Mouse (Mus musculus) intestine, postnatal 0 days (tissue): Measurements from ENCODE around the gene U2af1l4. TPM values are rescaled to one million over a fixed set of nuclear protein-coding genes. Genes with fewer than 3 reads are reported as not detected.

Experiments
- ATAC-seq: fragments of 200-750 bp; cut with Nextera tagmentation; 2 replicates; pipeline ENCODE4 v1.8.0; 2017; ENCODE audit warnings: mild to moderate bottlenecking, moderate TSS enrichment, moderate library complexity
- H3K27ac ChIP-seq: fragments of 300-500 bp; sonication (generic); 2 replicates; pipeline ENCODE4 v1.5.1; 2014; ENCODE audit warnings: mild to moderate bottlenecking, low read depth, low read length, moderate library complexity
- H3K27me3 ChIP-seq: fragments of 300-500 bp; sonication (generic); replicated peaks from 2 replicates; pipeline ENCODE4 v1.6.1; 2014; ENCODE audit warnings: low read length, mixed read lengths; ENCODE audit not compliant: control insufficient read depth, insufficient read depth
- H3K36me3 ChIP-seq: fragments of 300-500 bp; sonication (generic); 2 replicates; pipeline ENCODE4 v1.6.1; 2014; ENCODE audit warnings: mild to moderate bottlenecking, moderate library complexity; ENCODE audit not compliant: control insufficient read depth, insufficient read depth
- H3K4me1 ChIP-seq: fragments of 300-500 bp; sonication (generic); replicated peaks from 2 replicates; pipeline ENCODE4 v1.6.1; 2014; ENCODE audit warnings: antibody characterized with exemption, low read length, mixed read lengths; ENCODE audit not compliant: control insufficient read depth, insufficient read depth
- H3K4me2 ChIP-seq: fragments of 300-500 bp; sonication (generic); replicated peaks from 2 replicates; pipeline ENCODE4 v1.6.1; 2014; ENCODE audit warnings: low read depth, mild to moderate bottlenecking, moderate library complexity
- H3K4me3 ChIP-seq: fragments of 300-500 bp; sonication (generic); 2 replicates; pipeline ENCODE4 v1.5.1; 2014; ENCODE audit warnings: low read depth, low read length
- H3K9ac ChIP-seq: fragments of 300-500 bp; sonication (generic); 2 replicates; pipeline ENCODE4 v1.6.1; 2014; ENCODE audit warnings: mild to moderate bottlenecking, low read depth, low read length
- H3K9me3 ChIP-seq: fragments of 300-500 bp; sonication (generic); 2 replicates; pipeline ENCODE4 v1.6.1; 2016; ENCODE audit warnings: mixed run types; ENCODE audit not compliant: control insufficient read depth
- CTCF ChIP-seq: sonication (generic); IDR thresholded peaks from 2 replicates; pipeline ENCODE4 v1.5.1; 2016; ENCODE audit warnings: low read depth, mild to moderate bottlenecking, control low read depth, antibody characterized with exemption, moderate library complexity
- WGBS: fragments of 180-500 bp; shearing (Covaris S2); extraction: QIAGEN DNeasy Blood & Tissue Kit; methylation state at CpG from one replicate; pipeline ENCODE4 v1.1.7; 2014; 5-methylcytosine and 5-hydroxymethylcytosine counted together
- polyA plus RNA-seq: library from polyadenylated mRNA; unstranded; fragments of >200 nt; fragmentation: Nextera tagmentation; extraction: Ambion mirVana; gene quantifications from 2 replicates; pipeline ENCODE4 v1.2.1, GENCODE M21; 2015

The U2af1l4 gene
- 65.9 and 68.6 TPM in 2 replicates for polyA plus RNA-seq

DNA sequence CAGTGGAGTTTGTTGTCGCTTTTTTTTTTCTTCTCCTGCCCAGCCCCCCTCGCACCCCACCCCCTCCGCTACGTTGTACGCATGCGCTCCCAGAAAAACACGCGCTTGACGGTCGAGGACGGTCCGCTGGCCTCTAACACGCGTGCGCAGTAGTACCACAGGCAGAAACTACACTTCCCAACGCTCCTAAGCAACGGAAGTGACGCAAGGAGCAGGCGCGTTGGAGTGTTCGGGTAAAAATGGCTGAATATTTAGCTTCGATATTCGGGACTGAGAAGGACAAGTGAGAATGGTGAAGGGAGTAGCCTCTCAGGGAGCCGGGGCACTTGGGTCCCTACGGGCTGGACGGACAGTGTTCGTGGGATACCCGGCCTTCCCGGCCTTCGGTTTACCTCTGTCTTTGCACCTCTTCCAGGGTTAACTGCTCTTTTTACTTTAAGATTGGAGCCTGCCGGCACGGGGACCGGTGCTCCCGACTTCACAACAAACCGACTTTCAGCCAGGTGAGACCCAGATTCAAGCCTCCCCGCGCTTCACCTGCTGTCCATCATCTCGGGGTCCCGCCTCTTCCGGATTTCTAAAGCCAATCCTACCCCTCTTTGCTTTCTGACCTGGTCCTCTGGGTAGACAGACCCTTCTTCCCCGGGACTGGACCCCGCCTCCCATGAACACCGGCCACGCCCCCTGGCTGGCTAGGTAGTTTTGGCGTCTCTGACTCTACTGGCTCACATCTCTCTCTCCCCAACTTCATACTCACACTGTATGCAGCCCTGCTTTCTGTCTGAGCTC is at the start of gene U2af1l4, which contains the start of the genes Gm49396 and Psenen:
Gene U2af1l4 (plus strand): TSS at position 185 of the 789 bp plus-strand sequence.
Gene Gm49396 (plus strand): TSS at position 228 of the 789 bp plus-strand sequence.
Gene Psenen (minus strand): TSS at position 511 of the 789 bp plus-strand sequence.
- peak; percentile 84 for ATAC-seq
- Histone ChIP-seq H3K9ac (peak within 1 kb of the TSS; percentile 72), H3K27me3 (no peaks in the 10 kb centered on the region), H3K4me3 (peak within 1 kb of the TSS; percentile 86), H3K36me3 (peaks cover 30% of the 10 kb centered on the region), H3K9me3 (no peaks in the 10 kb centered on the region), H3K4me2 (peak within 1 kb of the TSS; percentile 78), H3K4me1 (0 out of 2 replicates have a peak, but pooled peaks cover 4% of the 10 kb centered on the region), H3K27ac (peak within 1 kb of the TSS; percentile 91)
- no peak for TF ChIP-seq CTCF
- WGBS: under 1% methylated on average over 45 of the region's 45 CpGs

GRCm38 (mm10) chr7:30515003-30515760 is 47.9 kb upstream of the U2af1l4 start:
- no peak for TF ChIP-seq CTCF
- H3K36me3 ChIP-seq: no peaks in the 10 kb centered on the region
- H3K27me3 ChIP-seq: no peaks in the 10 kb centered on the region
- ATAC-seq: no peak
- no peak overlapping the region for H3K9ac ChIP-seq
- H3K27ac ChIP-seq: no peak overlapping the region
- no peaks in the 10 kb centered on the region for H3K9me3 ChIP-seq
- no peaks in the 10 kb centered on the region for H3K4me1 ChIP-seq
- WGBS: 61% methylated on average over 24 of the region's 24 CpGs
- H3K4me3 ChIP-seq: no peak overlapping the region
- H3K4me2 ChIP-seq: no peak overlapping the region

DNA sequence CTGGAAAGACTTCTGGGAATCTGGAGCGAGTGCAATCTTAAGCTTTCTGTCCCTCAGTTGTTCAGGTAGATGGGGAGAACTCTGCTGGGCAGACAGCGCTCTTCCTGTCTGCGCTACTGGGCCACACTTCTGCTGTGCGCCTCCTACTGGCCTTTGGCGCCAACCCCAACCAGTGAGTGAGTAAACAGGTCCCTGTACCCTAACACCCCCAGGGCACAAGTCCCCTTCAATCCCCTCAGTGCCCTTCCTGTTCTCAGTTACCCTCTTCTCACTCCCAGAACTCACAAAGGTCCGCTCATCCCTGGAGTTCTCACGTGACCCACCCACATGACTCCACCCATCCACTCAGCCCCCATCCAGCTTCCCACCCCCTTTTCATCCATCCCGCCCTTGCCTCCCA is 44.8 kb upstream of the U2af1l4 start:
- H3K4me1 ChIP-seq: no peaks in the 10 kb centered on the region
- no peaks in the 10 kb centered on the region for H3K27me3 ChIP-seq
- TF ChIP-seq CTCF: no peak
- 33% methylated on average over 8 of the region's 8 CpGs for WGBS
- no peak overlapping the region for H3K4me2 ChIP-seq
- H3K36me3 ChIP-seq: peaks cover 5% of the 10 kb centered on the region; the same call in 1 of the 2 replicates
- ATAC-seq: no peak
- no peak overlapping the region for H3K4me3 ChIP-seq
- H3K27ac ChIP-seq: no peak overlapping the region
- H3K9ac ChIP-seq: no peak overlapping the region
- no peaks in the 10 kb centered on the region for H3K9me3 ChIP-seq

DNA sequence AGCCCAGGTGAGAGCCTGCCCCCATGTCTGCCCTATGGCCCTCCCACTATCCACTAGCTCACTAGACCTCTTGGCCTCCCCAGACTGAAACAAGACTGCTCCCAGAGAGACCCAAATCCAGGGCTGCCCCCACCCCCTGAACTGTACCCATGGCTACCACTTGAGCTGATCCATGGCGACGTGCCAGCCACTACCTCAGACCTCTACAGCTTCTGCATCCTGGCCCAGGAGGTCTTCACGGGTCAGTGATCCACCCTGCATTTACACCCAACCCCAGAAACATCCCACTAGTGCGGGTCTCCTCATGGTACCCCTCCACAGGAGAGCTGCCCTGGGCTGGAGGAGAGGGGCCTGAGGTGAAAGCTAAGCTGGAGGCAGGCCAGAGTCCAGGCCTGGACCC is 42.7 kb upstream of the U2af1l4 start:
- H3K4me2 ChIP-seq: no peak overlapping the region
- H3K9me3 ChIP-seq: no peaks in the 10 kb centered on the region
- peaks cover 16% of the 10 kb centered on the region; the same call in 1 of the 2 replicates for H3K36me3 ChIP-seq
- H3K27me3 ChIP-seq: no peaks in the 10 kb centered on the region
- no peak for ATAC-seq
- H3K27ac ChIP-seq: no peak overlapping the region
- H3K4me3 ChIP-seq: no peak overlapping the region
- no peak overlapping the region for H3K9ac ChIP-seq
- WGBS: 74% methylated on average over 4 of the region's 4 CpGs
- TF ChIP-seq CTCF: no peak
- no peaks in the 10 kb centered on the region for H3K4me1 ChIP-seq

DNA sequence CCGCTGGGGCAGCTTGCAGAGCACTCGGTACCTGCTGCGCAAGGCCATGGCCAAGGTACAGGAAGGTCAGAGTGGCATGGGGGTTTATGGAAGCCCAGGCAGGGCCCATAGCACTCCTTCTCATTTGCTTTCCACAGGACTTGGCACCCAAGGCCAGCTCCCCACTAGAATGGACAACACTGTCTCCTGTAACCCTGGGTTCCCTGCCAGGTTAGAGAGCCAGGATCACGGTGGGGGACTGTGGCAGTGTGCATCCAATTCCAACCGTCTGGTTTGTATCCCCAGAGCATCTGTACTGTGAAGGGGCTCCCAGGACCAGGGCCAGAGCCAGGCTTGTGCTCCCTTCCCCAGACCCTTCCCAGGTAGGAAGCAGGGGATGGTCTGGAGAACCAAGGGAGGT is 42.2 kb upstream of the U2af1l4 start:
- no peak for TF ChIP-seq CTCF
- H3K9me3 ChIP-seq: no peaks in the 10 kb centered on the region
- H3K9ac ChIP-seq: no peak overlapping the region
- 83% methylated on average over 5 of the region's 5 CpGs for WGBS
- no peaks in the 10 kb centered on the region for H3K27me3 ChIP-seq
- ATAC-seq: no peak
- H3K4me3 ChIP-seq: no peak overlapping the region
- H3K4me1 ChIP-seq: no peaks in the 10 kb centered on the region
- H3K36me3 ChIP-seq: peaks cover 16% of the 10 kb centered on the region; the same call in 1 of the 2 replicates
- H3K27ac ChIP-seq: no peak overlapping the region
- H3K4me2 ChIP-seq: no peak overlapping the region

DNA sequence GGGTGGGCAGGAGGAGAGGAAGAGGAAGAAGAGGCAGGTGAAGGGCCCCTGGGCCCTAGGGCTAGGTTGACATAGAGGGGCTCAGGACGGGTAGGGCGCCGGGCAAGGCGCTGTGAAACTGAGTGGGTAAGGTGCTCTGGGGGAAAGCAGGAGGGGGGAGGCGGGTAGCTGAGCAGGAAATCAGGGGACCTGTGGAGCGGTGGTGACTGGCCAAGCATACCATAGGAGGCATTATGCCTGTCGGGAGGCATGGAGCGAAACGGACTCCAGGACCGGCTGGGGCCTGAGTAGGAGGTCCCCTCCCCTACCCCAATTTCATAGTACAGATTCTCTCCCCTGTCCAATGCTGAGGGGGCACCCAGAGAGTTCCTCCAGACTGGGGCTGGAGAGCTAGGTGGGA is 40.2 kb upstream of the U2af1l4 start:
- no peak for TF ChIP-seq CTCF
- Histone ChIP-seq H3K27ac (no peak overlapping the region), H3K4me3 (no peak overlapping the region), H3K27me3 (no peaks in the 10 kb centered on the region), H3K4me1 (no peaks in the 10 kb centered on the region), H3K4me2 (no peak overlapping the region), H3K36me3 (peaks cover 16% of the 10 kb centered on the region; the same call in 1 of the 2 replicates), H3K9ac (no peak overlapping the region), H3K9me3 (no peaks in the 10 kb centered on the region)
- no peak for ATAC-seq
- WGBS: 91% methylated on average over 10 of the region's 10 CpGs
